Comparison of ENCODE assay signal across 8 mouse cellular contexts in genomic region chr19:58762848-58763541, GRCm38 (mm10). TPM values are rescaled to one million over a fixed set of nuclear protein-coding genes. Genes with fewer than 3 reads are reported as not detected.
DNase-seq lines count a peak whose midpoint lies in the region; ATAC-seq and TF ChIP-seq lines count a peak whose summit lies in the region.

No protein-coding gene starts in this region.

- peak; percentile 78 for TF ChIP-seq CTCF in liver, postnatal 0 days (IDR thresholded peaks at IDR 0.05; ENCODE audit: low read depth)

- intact Hi-C loops in heart, postnatal 36 days (cut with DNase I) = loop anchor here (2.0 to 5.0 kb wide), 2 partner anchors 142 to 434 kb away; no protein-coding TSS in a partner anchor

- peaks cover 16% of the 10 kb centered on the region for H3K4me1 ChIP-seq in forebrain, embryonic 15.5 days
- H3K4me1 ChIP-seq in liver, postnatal 0 days (ENCODE audit: insufficient read depth) = no peaks in the 10 kb centered on the region; the same call in 1 of the 2 replicates

- H3K27ac ChIP-seq in forebrain, embryonic 15.5 days (replicated peaks) = peak overlapping the region; percentile 84
- no peak overlapping the region for H3K27ac ChIP-seq in liver, postnatal 0 days (ENCODE audit: low read depth)

- WGBS in forebrain, embryonic 15.5 days = 14% methylated on average over 12 of the region's 12 CpGs
- WGBS in liver, postnatal 0 days (ENCODE audit: insufficient replicate concordance) = 16% methylated on average over 12 of the region's 12 CpGs

- H3K9ac ChIP-seq in forebrain, embryonic 15.5 days (replicated peaks) = no peak overlapping the region
- no peak overlapping the region for H3K9ac ChIP-seq in liver, postnatal 0 days (replicated peaks)

- peak; percentile 89 for ATAC-seq in forebrain, embryonic 15.5 days (replicated peaks)
- peak; percentile 29; the same call in 1 of the 2 replicates for ATAC-seq in liver, postnatal 0 days

- H3K9me3 ChIP-seq in forebrain, embryonic 15.5 days = no peaks in the 10 kb centered on the region
- no peaks in the 10 kb centered on the region for H3K9me3 ChIP-seq in liver, postnatal 0 days (ENCODE audit: low read length)

- no peak for TF ChIP-seq EP300 in liver, postnatal 0 days (IDR thresholded peaks at IDR 0.05; ENCODE audit: low read depth)

- no peaks in the 10 kb centered on the region for H3K36me3 ChIP-seq in forebrain, embryonic 15.5 days
- no peaks in the 10 kb centered on the region for H3K36me3 ChIP-seq in liver, postnatal 0 days (replicated peaks; ENCODE audit: insufficient read depth, low read length)

- peak; percentile 45 to 48 for DNase-seq in urinary bladder, adult 18-20 months (ENCODE audit: low spot score in 2 of 2)
- no peak for DNase-seq in urinary bladder, postnatal 10 days (ENCODE audit: low spot score)
- DNase-seq in heart, postnatal 36 days = peak; percentile 43 to 49
- peak; percentile 48 to 71 for DNase-seq in layer of hippocampus, adult 18-20 months (ENCODE audit: low spot score in 2 of 2)
- DNase-seq in liver, postnatal 0 days = peak; percentile 55
- peak; percentile 38 for DNase-seq in ovary, postnatal 10 days (ENCODE audit: low spot score)
- no peak for DNase-seq in thymus, adult 18-20 months

- no peak overlapping the region for H3K4me3 ChIP-seq in forebrain, embryonic 15.5 days
- H3K4me3 ChIP-seq in liver, postnatal 0 days (ENCODE audit: low read depth, low read length) = no peak overlapping the region

- H3K27me3 ChIP-seq in forebrain, embryonic 15.5 days = no peaks in the 10 kb centered on the region
- H3K27me3 ChIP-seq in liver, postnatal 0 days (ENCODE audit: insufficient read depth, low read length) = no peaks in the 10 kb centered on the region

- 0 out of 2 replicates have a peak overlapping the region, but pooled peaks have one; percentile 3 for H3K4me2 ChIP-seq in forebrain, embryonic 15.5 days (replicated peaks)
- H3K4me2 ChIP-seq in liver, postnatal 0 days (ENCODE audit: low read depth, low read length) = no peak overlapping the region

RNA-seq across cellular contexts. Expression of gene Pnliprp2, which starts 3.5 kb away (rescaled TPM):
- 0.48 and 0.50 TPM in 2 replicates for polyA plus RNA-seq in forebrain, embryonic 15.5 days (2015; fragmentation: Nextera tagmentation; extraction: Ambion mirVana)
- not detected for total RNA-seq in heart, postnatal 36 days (2021)
- total RNA-seq in layer of hippocampus, adult 18-20 months (2021) = under 1 TPM; 0.20 to 0.27 TPM
- 0.34 TPM in 1 of 2 replicates, not detected in the other for polyA plus RNA-seq in liver, postnatal 0 days (2015; fragmentation: Nextera tagmentation; extraction: Ambion mirVana)

RNA-seq across cellular contexts. Expression of gene 1700019N19Rik, which starts 31.3 kb away (rescaled TPM):
- polyA plus RNA-seq in forebrain, embryonic 15.5 days (2015; fragmentation: Nextera tagmentation; extraction: Ambion mirVana) = not detected in 2 replicates
- not detected for total RNA-seq in heart, postnatal 36 days (2021)
- under 1 TPM in 1 of 2 experiments, not detected in 1; 0.67 TPM for total RNA-seq in layer of hippocampus, adult 18-20 months (2021)
- not detected in 2 replicates for polyA plus RNA-seq in liver, postnatal 0 days (2015; fragmentation: Nextera tagmentation; extraction: Ambion mirVana)

RNA-seq across cellular contexts. Expression of gene Pnliprp1, which starts 34.3 kb away (rescaled TPM):
- 0.80 and 1.0 TPM in 2 replicates for polyA plus RNA-seq in forebrain, embryonic 15.5 days (2015; fragmentation: Nextera tagmentation; extraction: Ambion mirVana)
- total RNA-seq in heart, postnatal 36 days (2021) = not detected
- not detected for total RNA-seq in layer of hippocampus, adult 18-20 months (2021)
- polyA plus RNA-seq in liver, postnatal 0 days (2015; fragmentation: Nextera tagmentation; extraction: Ambion mirVana) = 3.4 and 13.8 TPM in 2 replicates

Comparison
In these comparisons a context has a peak if more than half of its experiments do, and no peak if none do; other contexts are left out.
1. DNase-seq: peak in urinary bladder, adult 18-20 months (2 of 2), heart, postnatal 36 days (2 of 2), layer of hippocampus, adult 18-20 months (2 of 2), liver, postnatal 0 days (single experiment) and ovary, postnatal 10 days (single experiment); none in urinary bladder, postnatal 10 days (single experiment) and thymus, adult 18-20 months (0 of 2).